Mouse (Mus musculus) hindbrain, postnatal 0 days (tissue): ENCODE measurements around the gene Dtx3l. TPM values are rescaled to one million over a fixed set of nuclear protein-coding genes. Genes with fewer than 3 reads are reported as not detected.
A peak's percentile ranks its signal among the peaks of the same experiment; 100 is the strongest.

Source experiments
- ATAC-seq: fragments of 200-750 bp; cut with Nextera tagmentation; 2 replicates; pipeline ENCODE4 v1.8.0; 2017; ENCODE audit warnings: mild to moderate bottlenecking, moderate TSS enrichment, moderate library complexity
- DNase-seq: peaks from one replicate; pipeline ENCODE4 v3.0.0-alpha.2; 2015; ENCODE audit warnings: low spot score
- H3K27ac ChIP-seq: fragments of 300-500 bp; sonication (generic); 2 replicates; pipeline ENCODE4 v1.5.1; 2014; ENCODE audit warnings: mild to moderate bottlenecking
- H3K27me3 ChIP-seq: fragments of 300-500 bp; sonication (generic); 2 replicates; pipeline ENCODE4 v1.6.1; 2014; ENCODE audit warnings: low read length, mixed read lengths; ENCODE audit not compliant: insufficient read depth
- H3K36me3 ChIP-seq: fragments of 300-500 bp; sonication (generic); 2 replicates; pipeline ENCODE4 v1.6.1; 2014; ENCODE audit warnings: low read length, mixed read lengths; ENCODE audit not compliant: insufficient read depth
- H3K4me1 ChIP-seq: fragments of 300-500 bp; sonication (generic); 2 replicates; pipeline ENCODE4 v1.6.1; 2014; ENCODE audit warnings: antibody characterized with exemption, low read length, mixed read lengths; ENCODE audit not compliant: insufficient read depth
- H3K4me2 ChIP-seq: fragments of 300-500 bp; sonication (generic); 2 replicates; pipeline ENCODE4 v1.6.1; 2014; ENCODE audit warnings: low read depth, mild to moderate bottlenecking, low read length, moderate library complexity, mixed read lengths
- H3K4me3 ChIP-seq: fragments of 300-500 bp; sonication (generic); 2 replicates; pipeline ENCODE4 v1.5.1; 2014; ENCODE audit warnings: low read length
- H3K9ac ChIP-seq: fragments of 300-500 bp; sonication (generic); replicated peaks from 2 replicates; pipeline ENCODE4 v1.6.1; 2014; ENCODE audit warnings: mild to moderate bottlenecking, low read length, moderate library complexity, mixed read lengths
- H3K9me3 ChIP-seq: fragments of 300-500 bp; sonication (generic); 2 replicates; pipeline ENCODE4 v1.6.1; 2016; ENCODE audit warnings: low read length, mixed read lengths
- CTCF ChIP-seq: IDR thresholded peaks from 2 replicates; pipeline ENCODE4 v1.5.1; 2016; ENCODE audit warnings: antibody characterized with exemption, control low read depth, low read depth
- WGBS: fragments of 180-500 bp; shearing (Covaris S2); extraction: QIAGEN DNeasy Blood & Tissue Kit; methylation state at CpG from one replicate; pipeline ENCODE4 v1.1.7; 2014; 5-methylcytosine and 5-hydroxymethylcytosine counted together
- polyA plus RNA-seq: library from polyadenylated mRNA; unstranded; fragments of >200 nt; fragmentation: Nextera tagmentation; extraction: Ambion mirVana; gene quantifications from 2 replicates; pipeline ENCODE4 v1.2.1, GENCODE M21; 2015
- total RNA-seq: library from RNA; depleted of rRNA; stranded (reverse); fragments of >200 nt; gene quantifications from 2 replicates; pipeline ENCODE4 v1.2.3, GENCODE M21; 2014

Dtx3l gene
- total and polyA plus RNA-seq, 2 experiments from 2014 or later, result 1.2 to 2.5 TPM

- H3K4me2 ChIP-seq, result no peak overlapping the region
- ATAC-seq (no peak), DNase-seq (no peak)
- no peaks in the 10 kb centered on the region for H3K4me1 ChIP-seq
- H3K36me3 ChIP-seq, result no peaks in the 10 kb centered on the region
- no peak for TF ChIP-seq CTCF
- no peak overlapping the region for H3K9ac ChIP-seq
- H3K4me3 ChIP-seq, result no peak overlapping the region
- WGBS, result 91% methylated on average over 5 of the region's 5 CpGs
- H3K9me3 ChIP-seq, result no peaks in the 10 kb centered on the region
- H3K27me3 ChIP-seq, result no peaks in the 10 kb centered on the region
- no peak overlapping the region for H3K27ac ChIP-seq
Observed at GRCm38 (mm10) chr16:35952628-35953130, 13.7 kb upstream of the Dtx3l start.

- 91% methylated on average over 3 of the region's 3 CpGs for WGBS
- H3K36me3 ChIP-seq, result no peaks in the 10 kb centered on the region
- no peak for DNase-seq
- no peak overlapping the region for H3K4me2 ChIP-seq
- H3K9ac ChIP-seq, result no peak overlapping the region
- no peak for TF ChIP-seq CTCF
- no peak for ATAC-seq
- no peaks in the 10 kb centered on the region for H3K4me1 ChIP-seq
- H3K27me3 ChIP-seq, result no peaks in the 10 kb centered on the region
- H3K4me3 ChIP-seq, result no peak overlapping the region
- no peaks in the 10 kb centered on the region for H3K9me3 ChIP-seq
- no peak overlapping the region for H3K27ac ChIP-seq
Observed at GRCm38 (mm10) chr16:35951216-35951615, 12.3 kb upstream of the Dtx3l start.

- Histone ChIP-seq H3K4me2 (no peak overlapping the region), H3K4me3 (no peak overlapping the region), H3K4me1 (no peaks in the 10 kb centered on the region), H3K9ac (no peak overlapping the region), H3K9me3 (no peaks in the 10 kb centered on the region), H3K36me3 (no peaks in the 10 kb centered on the region), H3K27me3 (no peaks in the 10 kb centered on the region), H3K27ac (no peak overlapping the region)
- no peak for TF ChIP-seq CTCF
- 84% methylated on average over 5 of the region's 5 CpGs for WGBS
- ATAC-seq, result no peak
- no peak for DNase-seq
Observed at GRCm38 (mm10) chr16:35949264-35949663, 10.3 kb upstream of the Dtx3l start.

DNA sequence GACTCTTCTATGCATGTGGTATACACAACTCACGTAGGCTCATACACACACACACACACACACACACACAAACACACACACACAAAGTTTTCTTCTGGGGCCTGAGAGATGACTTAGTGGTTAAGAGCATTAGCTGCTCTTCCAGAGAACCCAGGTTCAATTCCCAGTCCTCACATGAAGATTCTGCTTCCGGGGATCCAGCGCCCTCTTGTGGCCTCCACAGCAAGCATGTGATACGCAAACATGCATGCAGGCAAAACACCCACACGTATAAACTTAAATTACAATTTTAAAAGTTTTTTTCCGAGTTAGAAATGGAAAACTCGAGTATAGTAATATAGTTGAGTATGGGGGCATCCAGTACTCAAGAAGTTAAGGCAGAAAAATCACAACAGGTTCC is 2.4 kb upstream of the Dtx3l start:
- no peaks in the 10 kb centered on the region for H3K36me3 ChIP-seq
- H3K27me3 ChIP-seq, result no peaks in the 10 kb centered on the region
- no peaks in the 10 kb centered on the region; the same call in 1 of the 2 replicates for H3K4me1 ChIP-seq
- no peak for DNase-seq
- no peak overlapping the region for H3K4me2 ChIP-seq
- H3K4me3 ChIP-seq, result no peak overlapping the region
- H3K9me3 ChIP-seq, result no peaks in the 10 kb centered on the region
- WGBS, result 88% methylated on average over 7 of the region's 7 CpGs
- ATAC-seq, result no peak
- H3K27ac ChIP-seq, result no peak overlapping the region
- no peak overlapping the region for H3K9ac ChIP-seq
- peak; percentile 42 for TF ChIP-seq CTCF

DNA sequence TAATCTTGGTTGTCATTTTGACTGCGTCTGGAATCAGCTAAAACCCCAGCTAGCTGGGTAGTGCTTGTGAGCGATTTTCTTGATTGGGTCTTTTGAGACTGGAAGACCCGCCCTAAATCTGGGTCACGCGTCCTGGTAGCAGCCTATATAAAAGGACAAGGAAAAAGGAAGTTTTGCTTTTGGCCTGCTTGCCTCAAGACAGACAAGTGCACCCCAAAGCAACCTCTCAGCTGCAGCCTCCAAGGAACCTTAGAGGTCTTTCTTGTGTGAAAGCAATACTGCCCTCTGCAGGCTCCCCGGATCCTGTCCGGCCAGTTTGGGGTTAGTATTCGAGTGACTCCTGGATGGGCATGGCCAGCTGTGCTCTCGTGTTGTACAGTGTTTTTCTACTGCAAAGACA is 739 bp upstream of the Dtx3l start:
- WGBS, result 10% methylated on average over 9 of the region's 9 CpGs
- Histone ChIP-seq H3K36me3 (no peaks in the 10 kb centered on the region), H3K9ac (no peak overlapping the region), H3K9me3 (no peaks in the 10 kb centered on the region), H3K27ac (no peak overlapping the region), H3K27me3 (no peaks in the 10 kb centered on the region), H3K4me2 (peak overlapping the region; percentile 63), H3K4me3 (peak overlapping the region; percentile 60; the same call in 1 of the 2 replicates), H3K4me1 (no peaks in the 10 kb centered on the region; the same call in 1 of the 2 replicates)
- peak; percentile 65 for TF ChIP-seq CTCF
- ATAC-seq, result peak; percentile 59; the same call in 1 of the 2 replicates
- DNase-seq, result peak; percentile 74

GRCm38 (mm10) chr16:35939261-35939660 is 310 bp upstream of the Dtx3l start:
- H3K4me2 ChIP-seq, result peak overlapping the region; percentile 63
- ATAC-seq (0 out of 2 replicates have a peak, but pooled peaks have one; percentile 18), DNase-seq (peak; percentile 13)
- no peak overlapping the region for H3K27ac ChIP-seq
- WGBS, result 13% methylated on average over 6 of the region's 6 CpGs
- H3K27me3 ChIP-seq, result no peaks in the 10 kb centered on the region
- H3K9me3 ChIP-seq, result no peaks in the 10 kb centered on the region
- peak overlapping the region; percentile 60 for H3K4me3 ChIP-seq
- H3K9ac ChIP-seq, result peak overlapping the region; percentile 47; the same call in 1 of the 2 replicates
- TF ChIP-seq CTCF, result no peak
- H3K4me1 ChIP-seq, result no peaks in the 10 kb centered on the region; the same call in 1 of the 2 replicates
- no peaks in the 10 kb centered on the region for H3K36me3 ChIP-seq

- no peaks in the 10 kb centered on the region for H3K4me1 ChIP-seq
- 87% methylated on average over 10 of the region's 10 CpGs for WGBS
- H3K4me3 ChIP-seq, result no peak overlapping the region
- H3K9me3 ChIP-seq, result no peaks in the 10 kb centered on the region
- H3K27me3 ChIP-seq, result no peaks in the 10 kb centered on the region
- H3K9ac ChIP-seq, result no peak overlapping the region
- H3K36me3 ChIP-seq, result no peaks in the 10 kb centered on the region
- DNase-seq (no peak), ATAC-seq (no peak)
- no peak overlapping the region for H3K4me2 ChIP-seq
- H3K27ac ChIP-seq, result no peak overlapping the region
- no peak for TF ChIP-seq CTCF
Observed at GRCm38 (mm10) chr16:35933181-35933580, 5.8 kb downstream of the Dtx3l start.
